Mouse (Mus musculus): ENCODE results near the gene Ring1.

DNA sequence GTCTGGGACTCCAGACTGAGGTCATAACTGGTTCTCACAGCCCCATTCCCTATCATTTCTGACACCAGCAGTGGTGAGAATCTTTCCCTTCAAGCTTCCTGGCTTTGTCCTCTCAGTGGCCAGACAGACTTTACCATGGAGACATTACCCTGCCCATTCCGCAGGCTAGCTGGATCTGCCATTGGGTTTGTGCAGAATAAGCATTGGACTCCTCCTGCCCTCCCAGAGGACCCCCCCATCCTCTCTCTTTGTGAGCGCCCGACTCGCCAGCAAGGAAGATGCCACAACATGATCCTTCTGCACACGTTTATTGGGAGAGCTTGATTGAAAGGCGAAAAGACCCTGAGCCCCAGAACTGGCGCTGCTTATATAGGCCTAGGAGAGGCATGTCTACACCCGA lies 11.0 kb downstream of the Ring1 start:
- TF ChIP-seq CTCF (IDR thresholded peaks at IDR 0.05) (no peak), EP300 (IDR thresholded peaks at IDR 0.05) (no peak)

All from lung, postnatal 0 days (tissue).